Mouse (Mus musculus) MEL (cell line): ENCODE results near the gene Pgm2. TPM values are rescaled to one million over a fixed set of nuclear protein-coding genes. Genes with fewer than 3 reads are reported as not detected.

Source experiments
- DNase-seq: peaks from one replicate; pipeline ENCODE4 v3.0.0; 2011; ENCODE audit warnings: low read depth, low spot score
- H3K27ac ChIP-seq: 2 replicates; pipeline ENCODE4 v1.5.1; 2012; ENCODE audit warnings: low read depth, mild to moderate bottlenecking, control low read depth, low read length, moderate library complexity; ENCODE audit not compliant: control insufficient read depth
- H3K27me3 ChIP-seq, 2 experiments: fragments of 150-350 bp in 1 of 2; sonication (generic) in 1 of 2; 2 replicates each; pipeline ENCODE4 v1.6.1; 2012; ENCODE audit warnings: low read length in 2 of 2, mild to moderate bottlenecking in 2 of 2, improper control_type of control experiment in 1 of 2, moderate library complexity in 1 of 2; ENCODE audit not compliant: insufficient read depth in 2 of 2, control insufficient read depth in 1 of 2
- H3K36me3 ChIP-seq, 2 experiments: 2 replicates each; pipeline ENCODE4 v1.6.1; 2012 to 2014; ENCODE audit warnings: low read length in 2 of 2, improper control_type of control experiment in 1 of 2, inconsistent platforms in 1 of 2, mild to moderate bottlenecking in 1 of 2; ENCODE audit not compliant: insufficient read depth in 2 of 2, control insufficient read depth in 1 of 2
- H3K4me1 ChIP-seq, 2 experiments: fragments of 150-350 bp in 1 of 2; sonication (generic) in 1 of 2; 2 replicates each; pipeline ENCODE4 v1.6.1; 2012; ENCODE audit warnings: low read length in 2 of 2, improper control_type of control experiment in 1 of 2, mild to moderate bottlenecking in 1 of 2; ENCODE audit not compliant: insufficient read depth in 2 of 2, control insufficient read depth in 1 of 2
- H3K4me3 ChIP-seq, 2 experiments: fragments of 150-350 bp in 1 of 2; sonication (generic) in 1 of 2; 2 replicates each; pipeline ENCODE4 v1.5.1; 2012; ENCODE audit warnings: low read depth in 2 of 2, low read length in 2 of 2, mild to moderate bottlenecking in 2 of 2, moderate library complexity in 2 of 2, control low read depth in 1 of 2, improper control_type of control experiment in 1 of 2; ENCODE audit not compliant: control insufficient read depth in 1 of 2, insufficient read depth in 1 of 2
- H3K79me2 ChIP-seq: 2 replicates; pipeline ENCODE4 v1.6.1; 2012; ENCODE audit warnings: mild to moderate bottlenecking, low read length, moderate library complexity; ENCODE audit not compliant: control insufficient read depth, poor library complexity, insufficient read depth
- H3K9ac ChIP-seq: 2 replicates; pipeline ENCODE4 v1.6.1; 2012; ENCODE audit warnings: low read depth, mild to moderate bottlenecking, control low read depth, low read length, moderate library complexity; ENCODE audit not compliant: control insufficient read depth, poor library complexity, severe bottlenecking
- H3K9me3 ChIP-seq: fragments of 150-350 bp; sonication (generic); replicated peaks from 2 replicates; pipeline ENCODE4 v1.6.1; 2012; ENCODE audit warnings: mild to moderate bottlenecking, low read length, improper control_type of control experiment, moderate library complexity; ENCODE audit not compliant: insufficient read depth
- CHD1 ChIP-seq: IDR thresholded peaks from 2 replicates; pipeline ENCODE4 v1.6.1; 2012; ENCODE audit warnings: low read depth, mild to moderate bottlenecking, inconsistent platforms, low read length, improper control_type of control experiment
- CHD2 ChIP-seq: IDR thresholded peaks from 2 replicates; pipeline ENCODE4 v1.6.1; 2011; ENCODE audit warnings: low read length, improper control_type of control experiment
- CTCF ChIP-seq, 3 experiments: IDR thresholded peaks in 2 of 3; conservative IDR thresholded peaks in 1 of 3; 2 replicates each; pipeline ENCODE4 v1.5.1; 2011 to 2012; ENCODE audit warnings: low read length in 3 of 3, low read depth in 2 of 3, mild to moderate bottlenecking in 2 of 3, improper control_type of control experiment in 1 of 3, inconsistent platforms in 1 of 3, mixed read lengths in 1 of 3, moderate library complexity in 1 of 3; ENCODE audit not compliant: control insufficient read depth in 1 of 3, insufficient read depth in 1 of 3, poor library complexity in 1 of 3, severe bottlenecking in 1 of 3
- ELF1 ChIP-seq: IDR thresholded peaks from 2 replicates; pipeline ENCODE4 v1.6.1; 2014; ENCODE audit warnings: low read depth, mild to moderate bottlenecking, inconsistent platforms, low read length, improper control_type of control experiment, moderate library complexity
- GABPA ChIP-seq: IDR thresholded peaks from 2 replicates; pipeline ENCODE4 v1.6.1; 2012; ENCODE audit warnings: low read depth, mild to moderate bottlenecking, inconsistent platforms, low read length, improper control_type of control experiment, moderate library complexity
- HCFC1 ChIP-seq: IDR thresholded peaks from 2 replicates; pipeline ENCODE4 v1.6.1; 2012; ENCODE audit warnings: low read depth, mild to moderate bottlenecking, inconsistent platforms, low read length, improper control_type of control experiment, moderate library complexity
- JUND ChIP-seq: IDR thresholded peaks from 2 replicates; pipeline ENCODE4 v1.6.1; 2011; ENCODE audit warnings: low read depth, mild to moderate bottlenecking, improper control_type of control experiment, low read length
- KAT2A ChIP-seq: conservative IDR thresholded peaks from 2 replicates; pipeline ENCODE4 v1.6.1; 2012; ENCODE audit warnings: low read depth, low read length, improper control_type of control experiment, inconsistent platforms
- MAFK ChIP-seq: IDR thresholded peaks from 2 replicates; pipeline ENCODE4 v1.6.1; 2011; ENCODE audit warnings: low read depth, mild to moderate bottlenecking, low read length, improper control_type of control experiment, borderline replicate concordance
- MAX ChIP-seq: IDR thresholded peaks from 2 replicates; pipeline ENCODE4 v1.6.1; 2011; ENCODE audit warnings: low read length, improper control_type of control experiment
- MEF2A ChIP-seq: IDR thresholded peaks from 2 replicates; pipeline ENCODE4 v1.6.1; 2014; ENCODE audit warnings: low read depth, mild to moderate bottlenecking, inconsistent platforms, low read length, improper control_type of control experiment; ENCODE audit not compliant: poor library complexity, insufficient replicate concordance, severe bottlenecking; ENCODE audit errors: extremely low read depth
- MXI1 ChIP-seq: IDR thresholded peaks from 2 replicates; pipeline ENCODE4 v1.6.1; 2011; ENCODE audit warnings: mild to moderate bottlenecking, low read depth, low read length, improper control_type of control experiment
- MYB ChIP-seq: IDR thresholded peaks from 2 replicates; pipeline ENCODE4 v1.6.1; 2011; ENCODE audit warnings: mild to moderate bottlenecking, low read depth, low read length, improper control_type of control experiment
- NELFE ChIP-seq: IDR thresholded peaks from 2 replicates; pipeline ENCODE4 v1.6.1; 2011; ENCODE audit warnings: low read depth, low read length, improper control_type of control experiment
- NRF1 ChIP-seq: IDR thresholded peaks from 2 replicates; pipeline ENCODE4 v1.6.1; 2014; ENCODE audit warnings: low read depth, mild to moderate bottlenecking, inconsistent platforms, low read length, improper control_type of control experiment, moderate library complexity; ENCODE audit not compliant: poor library complexity, insufficient read depth, severe bottlenecking
- POLR2A ChIP-seq, 2 experiments: IDR thresholded peaks; 2 replicates each; pipeline ENCODE4 v1.6.1; 2011 to 2012; ENCODE audit warnings: low read length in 2 of 2, mild to moderate bottlenecking in 2 of 2, control low read depth in 1 of 2, improper control_type of control experiment in 1 of 2, low read depth in 1 of 2, moderate library complexity in 1 of 2; ENCODE audit not compliant: control insufficient read depth in 1 of 2, insufficient read depth in 1 of 2, poor library complexity in 1 of 2
- POLR2AphosphoS2 ChIP-seq: IDR thresholded peaks from 2 replicates; pipeline ENCODE4 v1.6.1; 2011; ENCODE audit warnings: low read length, improper control_type of control experiment
- RAD21 ChIP-seq: IDR thresholded peaks from 2 replicates; pipeline ENCODE4 v1.6.1; 2011; ENCODE audit warnings: mild to moderate bottlenecking, low read depth, low read length, improper control_type of control experiment
- RCOR1 ChIP-seq: IDR thresholded peaks from 2 replicates; pipeline ENCODE4 v1.6.1; 2012; ENCODE audit warnings: low read depth, mild to moderate bottlenecking, inconsistent platforms, low read length, improper control_type of control experiment
- SMC3 ChIP-seq: IDR thresholded peaks from 2 replicates; pipeline ENCODE4 v1.6.1; 2011; ENCODE audit warnings: low read depth, low read length, improper control_type of control experiment
- TBP ChIP-seq: IDR thresholded peaks from 2 replicates; pipeline ENCODE4 v1.8.0; 2011; ENCODE audit warnings: low read depth, low read length, improper control_type of control experiment
- TCF12 ChIP-seq: IDR thresholded peaks from 2 replicates; pipeline ENCODE4 v1.6.1; 2014; ENCODE audit warnings: low read depth, mild to moderate bottlenecking, inconsistent platforms, low read length, improper control_type of control experiment, moderate library complexity
- UBTF ChIP-seq: IDR thresholded peaks from 2 replicates; pipeline ENCODE4 v1.6.1; 2012; ENCODE audit warnings: low read depth, mild to moderate bottlenecking, inconsistent platforms, low read length, improper control_type of control experiment, moderate library complexity, borderline replicate concordance; ENCODE audit not compliant: insufficient read depth
- USF1 ChIP-seq: IDR thresholded peaks from 2 replicates; pipeline ENCODE4 v1.6.1; 2014; ENCODE audit warnings: low read depth, mild to moderate bottlenecking, inconsistent platforms, low read length, improper control_type of control experiment, moderate library complexity
- ZC3H11A ChIP-seq: IDR thresholded peaks from 2 replicates; pipeline ENCODE4 v1.6.1; 2012; ENCODE audit warnings: low read depth, mild to moderate bottlenecking, inconsistent platforms, low read length, improper control_type of control experiment
- ZKSCAN1 ChIP-seq: IDR thresholded peaks from 2 replicates; pipeline ENCODE4 v1.6.1; 2012; ENCODE audit warnings: low read depth, mild to moderate bottlenecking, inconsistent platforms, low read length, improper control_type of control experiment, moderate library complexity
- polyA plus RNA-seq, 2 experiments: library from polyadenylated mRNA; stranded (reverse) in 1 of 2; unstranded in 1 of 2; fragments of >175 nt in 1 of 2; fragments of >200 nt in 1 of 2; gene quantifications; 2 replicates each; pipeline versions ENCODE4 v1.2.1 to v1.2.4; 2012; ENCODE audit warnings: low replicate concordance in 2 of 2, low read depth in 1 of 2; ENCODE audit not compliant: insufficient read length in 2 of 2, insufficient read depth in 1 of 2, missing spikeins in 1 of 2
- total RNA-seq: library from RNA; depleted of rRNA; stranded (reverse); fragments of 300-350 nt; gene quantifications from 2 replicates; pipeline ENCODE4 v1.2.3, GENCODE M21; 2012

Pgm2 gene
- total and polyA plus RNA-seq, 3 experiments, result 22.0 to 64.0 TPM; not detected in 1

DNA sequence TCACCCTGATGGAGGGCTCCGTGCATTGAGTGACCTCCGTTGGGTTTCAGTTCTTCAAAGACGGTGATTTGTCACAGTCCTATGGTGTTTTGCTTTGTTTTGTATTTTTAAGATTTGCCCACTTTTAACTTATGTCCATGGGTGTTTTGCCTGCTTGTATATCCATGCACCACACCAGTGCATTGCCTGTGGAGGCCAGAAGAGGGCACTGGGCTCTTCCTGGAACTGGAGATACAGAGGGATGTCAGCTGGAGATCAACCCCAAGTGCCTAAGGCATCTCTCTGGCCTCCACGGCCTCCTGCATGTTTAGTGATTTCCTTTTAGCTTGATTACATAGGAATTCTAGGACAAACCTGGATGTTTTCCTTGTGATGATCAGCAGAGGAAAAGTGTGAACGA, 43.6 kb downstream of the Pgm2 start:
- TF ChIP-seq ELF1 (peak; percentile 42; the same call in 1 of the 2 replicates), ZC3H11A (peak; percentile 77), MEF2A (no peak), JUND (no peak), POLR2AphosphoS2 (no peak), MAFK (no peak), MAX (no peak), CTCF (IDR thresholded peaks at IDR 0.05 in 2 of 3, conservative IDR thresholded peaks at IDR 0.05 in 1 of 3; ENCODE audit: control insufficient read depth in 1 of 3, insufficient read depth in 1 of 3, low read depth in 2 of 3, low read length in 3 of 3, poor library complexity in 1 of 3, severe bottlenecking in 1 of 3) (peak; percentile 72 to 82 (median 77)), USF1 (no peak), MXI1 (no peak), NELFE (no peak), TCF12 (no peak; the same call in 1 of the 2 replicates), HCFC1 (no peak), RAD21 (peak; percentile 71), CHD2 (no peak), RCOR1 (no peak), GABPA (no peak), NRF1 (no peak), UBTF (no peak), CHD1 (no peak), MYB (no peak), SMC3 (peak; percentile 89), POLR2A (IDR thresholded peaks at IDR 0.05; ENCODE audit: control insufficient read depth in 1 of 2, insufficient read depth in 1 of 2, low read depth in 1 of 2, low read length in 2 of 2, poor library complexity in 1 of 2) (no peak)
- no peaks in the 10 kb centered on the region for H3K4me1 ChIP-seq
- no peaks in the 10 kb centered on the region for H3K9me3 ChIP-seq
- no peaks in the 10 kb centered on the region; a peak in 1 of 4 replicates for H3K27me3 ChIP-seq
- no peaks in the 10 kb centered on the region for H3K36me3 ChIP-seq
- H3K79me2 ChIP-seq, result no peaks in the 10 kb centered on the region
- no peak overlapping the region for H3K9ac ChIP-seq
- H3K4me3 ChIP-seq, result no peak overlapping the region
- DNase-seq, result peak; percentile 61
- H3K27ac ChIP-seq, result no peak overlapping the region

GRCm38 (mm10) chr5:64140202-64140601, 47.5 kb downstream of the Pgm2 start:
- TF ChIP-seq RCOR1 (no peak), UBTF (no peak), ZKSCAN1 (no peak), TBP (no peak), KAT2A (no peak)
- Histone ChIP-seq H3K9ac (no peak overlapping the region), H3K4me1 (no peaks in the 10 kb centered on the region), H3K36me3 (no peaks in the 10 kb centered on the region), H3K4me3 (no peak overlapping the region), H3K27me3 (no peaks in the 10 kb centered on the region; a peak in 1 of 4 replicates), H3K79me2 (no peaks in the 10 kb centered on the region), H3K27ac (no peak overlapping the region), H3K9me3 (no peaks in the 10 kb centered on the region)
- no peak for DNase-seq
